Mouse (Mus musculus): ENCODE measurements around the gene Sgip1. TPM values are rescaled to one million over a fixed set of nuclear protein-coding genes. Genes with fewer than 3 reads are reported as not detected.

Sgip1 gene
- polyA plus RNA-seq (2017; shearing (Covaris generic)), result 1 to 10 TPM in 1 of 2 experiments, under 1 TPM in 1; 0.96 to 1.4 TPM

- ATAC-seq, result no peak
Measured at GRCm38 (mm10) chr4:102741287-102741686, at the start of gene Sgip1. Gene Sgip1, plus strand, starts transcription at chr4:102741297.

GRCm38 (mm10) chr4:102691402-102691801, 49.7 kb upstream of the Sgip1 start:
- no peak for ATAC-seq

GRCm38 (mm10) chr4:102697966-102698365, 43.1 kb upstream of the Sgip1 start:
- no peak for ATAC-seq

GRCm38 (mm10) chr4:102711731-102712130, 29.4 kb upstream of the Sgip1 start:
- peak; percentile 65 for ATAC-seq

GRCm38 (mm10) chr4:102715532-102715931, 25.6 kb upstream of the Sgip1 start:
- no peak for ATAC-seq

- no peak for ATAC-seq
Measured at GRCm38 (mm10) chr4:102717123-102717828, 23.8 kb upstream of the Sgip1 start.

- ATAC-seq, result no peak
Measured at GRCm38 (mm10) chr4:102719535-102719934, 21.6 kb upstream of the Sgip1 start.

- no peak for ATAC-seq
Measured at GRCm38 (mm10) chr4:102719951-102720350, 21.1 kb upstream of the Sgip1 start.

GRCm38 (mm10) chr4:102724442-102724841, 16.7 kb upstream of the Sgip1 start:
- ATAC-seq, result no peak

- ATAC-seq, result no peak
Measured at GRCm38 (mm10) chr4:102730976-102731375, 10.1 kb upstream of the Sgip1 start.

- no peak for ATAC-seq
Measured at GRCm38 (mm10) chr4:102734022-102734657, 7.0 kb upstream of the Sgip1 start.

GRCm38 (mm10) chr4:102753334-102754090, 12.4 kb downstream of the Sgip1 start:
- no peak for ATAC-seq

GRCm38 (mm10) chr4:102759095-102759890, 18.2 kb downstream of the Sgip1 start:
- no peak for ATAC-seq

- no peak for ATAC-seq
Measured at GRCm38 (mm10) chr4:102760042-102760821, 19.1 kb downstream of the Sgip1 start.

GRCm38 (mm10) chr4:102762075-102762474, 21.0 kb downstream of the Sgip1 start:
- no peak for ATAC-seq

- no peak for ATAC-seq
Measured at GRCm38 (mm10) chr4:102769070-102769469, 28.0 kb downstream of the Sgip1 start.

GRCm38 (mm10) chr4:102769936-102770335, 28.8 kb downstream of the Sgip1 start:
- no peak for ATAC-seq

GRCm38 (mm10) chr4:102771598-102772357, 30.7 kb downstream of the Sgip1 start:
- no peak for ATAC-seq

GRCm38 (mm10) chr4:102773225-102773624, 32.1 kb downstream of the Sgip1 start:
- ATAC-seq, result no peak

- ATAC-seq, result no peak
Measured at GRCm38 (mm10) chr4:102773841-102774240, 32.7 kb downstream of the Sgip1 start.

GRCm38 (mm10) chr4:102774549-102774948, 33.5 kb downstream of the Sgip1 start:
- ATAC-seq, result no peak

Measured in activated CD4-positive, CD25-positive, alpha-beta regulatory T cell, adult 4 months (primary cell).